ENCODE assay signal across 20 mouse cellular contexts in the genomic region with DNA sequence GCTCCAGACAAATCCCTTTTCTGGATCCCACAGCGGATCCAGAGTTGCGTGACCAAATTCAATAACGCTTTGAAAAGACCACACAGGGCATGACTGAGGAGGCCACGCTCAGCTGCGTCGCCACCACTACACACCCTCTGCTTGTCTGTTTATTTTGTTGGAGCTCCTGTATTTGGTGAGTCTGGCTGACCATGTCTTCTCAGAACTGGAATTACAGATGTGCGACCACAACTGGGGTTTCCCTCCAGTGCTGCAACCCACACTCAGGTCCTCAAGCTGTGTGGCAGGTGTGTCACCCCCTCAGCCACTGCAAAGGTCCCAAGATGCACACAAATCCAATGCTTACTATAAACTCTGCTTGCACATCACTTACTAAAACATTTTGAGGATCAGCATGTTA. TPM values are rescaled to one million over a fixed set of nuclear protein-coding genes. Genes with fewer than 3 reads are reported as not detected.
DNase-seq lines count a peak whose midpoint lies in the region; ATAC-seq and TF ChIP-seq lines count a peak whose summit lies in the region.
"Had no signal": no experiment of that assay in that cellular context is flagged by ENCODE, and none has a peak within 500 bp of the region (broad histone marks: within the 10 kb centered on the region; RNA-seq: fewer than 3 reads in every experiment).

No protein-coding gene starts in this region.

- peak overlapping the region; percentile 58; the same call in 1 of the 2 replicates for H3K4me2 ChIP-seq in CH12.LX (ENCODE audit: insufficient read depth, low read depth, poor library complexity, severe bottlenecking)
- H3K4me2 ChIP-seq in forebrain, embryonic 13.5 days, result no peak overlapping the region

- H3K9me3 ChIP-seq in CH12.LX (replicated peaks; ENCODE audit: low read length), result no peaks in the 10 kb centered on the region
- H3K9me3 ChIP-seq in forebrain, embryonic 13.5 days (replicated peaks), result no peaks in the 10 kb centered on the region
- H3K9me3 ChIP-seq: G1E had no signal

- no peak overlapping the region for H3K4me3 ChIP-seq in CH12.LX (replicated peaks in 1 of 3; ENCODE audit: low read depth in 2 of 3, low read length in 2 of 3, poor library complexity in 1 of 3)
- H3K4me3 ChIP-seq in forebrain, embryonic 13.5 days, result no peak overlapping the region

- H3K9ac ChIP-seq in CH12.LX (ENCODE audit: insufficient read depth, low read depth), result no peak overlapping the region
- H3K9ac ChIP-seq in forebrain, embryonic 13.5 days, result no peak overlapping the region

- H3K27me3 ChIP-seq in CH12.LX (replicated peaks), result no peaks in the 10 kb centered on the region
- H3K27me3 ChIP-seq in forebrain, embryonic 13.5 days, result no peaks in the 10 kb centered on the region
- H3K27me3 ChIP-seq: Patski had no signal

- dilution Hi-C loops in CH12.LX (cut with MboI; ENCODE audit: extremely low pct_ligation_motif_present, extremely low pct_unique_long_range_greater_than_20kb, low sequenced_read_pairs), result no loop called here

- in situ Hi-C loops in CH12.LX (cut with MboI; ENCODE audit: low pct_ligation_motif_present, low pct_unique_long_range_greater_than_20kb, low sequenced_read_pairs), result no loop called here

- WGBS in forebrain, embryonic 13.5 days, result 94% methylated on average over 7 of the region's 7 CpGs

- H3K36me3 ChIP-seq in CH12.LX (replicated peaks in 1 of 2; ENCODE audit: control insufficient read depth in 1 of 2, insufficient read depth in 1 of 2, low read length in 1 of 2), result peaks cover 0 to 33% of the 10 kb centered on the region in 2 experiments
- 0 out of 2 replicates have a peak, but pooled peaks cover 3% of the 10 kb centered on the region for H3K36me3 ChIP-seq in forebrain, embryonic 13.5 days (ENCODE audit: poor library complexity, severe bottlenecking)

- no peak for TF ChIP-seq RAD21 in CH12.LX (IDR thresholded peaks at IDR 0.05; ENCODE audit: low read depth, low read length)

- no peak overlapping the region for H3K27ac ChIP-seq in CH12.LX (ENCODE audit: insufficient read depth, low read depth)
- no peak overlapping the region for H3K27ac ChIP-seq in forebrain, embryonic 13.5 days

- no peak for TF ChIP-seq POLR2A in CH12.LX (IDR thresholded peaks at IDR 0.05; ENCODE audit: low read depth, low read length)

- no peak for ATAC-seq in forebrain, embryonic 13.5 days
- ATAC-seq: activated CD4-positive, CD25-positive, alpha-beta regulatory T cell, adult 4 months; CD4-positive, CD25-positive, alpha-beta regulatory T cell, adult 4 months; Patski had no signal

- peaks cover 6 to 39% of the 10 kb centered on the region in 2 experiments; a peak in 3 of 4 replicates for H3K4me1 ChIP-seq in CH12.LX (ENCODE audit: control insufficient read depth in 1 of 2, insufficient read depth in 2 of 2)
- H3K4me1 ChIP-seq in forebrain, embryonic 13.5 days, result no peaks in the 10 kb centered on the region

- DNase-seq in A20 (ENCODE audit: low read depth, low spot score) (peak; percentile 51), CH12.LX (ENCODE audit: extremely low read depth) (peak; percentile 77)
- no peak for DNase-seq in thymus, postnatal 4 days
- DNase-seq: adrenal gland, adult 2 months; adrenal gland, adult 8-10 months; adrenal gland, postnatal 10 days; adrenal gland, postnatal 14 days; adrenal gland, postnatal 25 days; adrenal gland, postnatal 36 days; B cell, adult 2 months; cerebellum, adult 11 months; cerebellum, adult 11-12 months; cerebellum, adult 18-20 months; cerebellum, adult 2 months; cerebellum, adult 8-10 months had no signal

- H3K79me2 ChIP-seq in CH12.LX (replicated peaks; ENCODE audit: control insufficient read depth, extremely low read depth, insufficient read depth, poor library complexity, severe bottlenecking), result no peaks in the 10 kb centered on the region

- no peak for TF ChIP-seq CTCF in CH12.LX (conservative IDR thresholded peaks at IDR 0.05 in 1 of 2, IDR thresholded peaks at IDR 0.05 in 1 of 2; ENCODE audit: low read depth in 2 of 2, low read length in 2 of 2)

- peak; percentile 92 for TF ChIP-seq EP300 in CH12.LX (IDR thresholded peaks at IDR 0.05; ENCODE audit: low read length)

TF ChIP-seq in CH12.LX, 34 proteins besides CTCF, POLR2A, EP300 and RAD21:
- TF ChIP-seq NRF1 (IDR thresholded peaks at IDR 0.05; ENCODE audit: low read depth, low read length) (no peak), MXI1 (IDR thresholded peaks at IDR 0.05; ENCODE audit: low read depth, low read length) (peak; percentile 42; the same call in 1 of the 2 replicates), BHLHE40 (IDR thresholded peaks at IDR 0.05; ENCODE audit: low read depth, low read length) (peak; percentile 78), MAFK (IDR thresholded peaks at IDR 0.05; ENCODE audit: insufficient replicate concordance, low read length) (no peak), TCF12 (IDR thresholded peaks at IDR 0.05; ENCODE audit: low read depth, low read length) (peak; percentile 95), SIN3A (IDR thresholded peaks at IDR 0.05; ENCODE audit: low read length) (peak; percentile 33; the same call in 1 of the 2 replicates), HCFC1 (IDR thresholded peaks at IDR 0.05; ENCODE audit: low read depth, low read length) (no peak), IRF4 (IDR thresholded peaks at IDR 0.05; ENCODE audit: low read depth, low read length) (peak; percentile 88), ETS1 (conservative IDR thresholded peaks at IDR 0.05; ENCODE audit: low read depth, low read length) (peak; percentile 84), CHD2 (IDR thresholded peaks at IDR 0.05; ENCODE audit: low read length) (no peak), MYC (IDR thresholded peaks at IDR 0.05; ENCODE audit: low read depth, low read length) (no peak; the same call in 1 of the 2 replicates), JUND (conservative IDR thresholded peaks at IDR 0.05; ENCODE audit: low read depth, low read length) (peak; percentile 9; the same call in 1 of the 2 replicates), MEF2A (IDR thresholded peaks at IDR 0.05; ENCODE audit: borderline replicate concordance, low read depth, low read length) (peak; percentile 84)
TF ChIP-seq in CH12.LX: peak in this region for 8.

RNA-seq across cellular contexts. Expression of a gene that starts 48.0 kb away (rescaled TPM):
- total RNA-seq in CH12.LX (2012; rRNA removed) (32.8 and 38.6 TPM in 2 replicates), CH12.LX (2014; rRNA removed) (114 and 133 TPM in 2 replicates)
- 62.8 and 69.2 TPM in 2 replicates for polyA plus RNA-seq in CH12.LX (2012; ENCODE audit: insufficient read length, low read depth)
- 49.1 and 52.6 TPM in 2 replicates for polyA plus RNA-seq in forebrain, embryonic 13.5 days (2015; fragmentation: Nextera tagmentation; extraction: Ambion mirVana)
